Mouse (Mus musculus): ENCODE data around the gene Lpin2. TPM values are rescaled to one million over a fixed set of nuclear protein-coding genes. Genes with fewer than 3 reads are reported as not detected.

The Lpin2 gene
- polyA plus RNA-seq, 1 experiment from 2014 or later = 42.5 TPM

DNA sequence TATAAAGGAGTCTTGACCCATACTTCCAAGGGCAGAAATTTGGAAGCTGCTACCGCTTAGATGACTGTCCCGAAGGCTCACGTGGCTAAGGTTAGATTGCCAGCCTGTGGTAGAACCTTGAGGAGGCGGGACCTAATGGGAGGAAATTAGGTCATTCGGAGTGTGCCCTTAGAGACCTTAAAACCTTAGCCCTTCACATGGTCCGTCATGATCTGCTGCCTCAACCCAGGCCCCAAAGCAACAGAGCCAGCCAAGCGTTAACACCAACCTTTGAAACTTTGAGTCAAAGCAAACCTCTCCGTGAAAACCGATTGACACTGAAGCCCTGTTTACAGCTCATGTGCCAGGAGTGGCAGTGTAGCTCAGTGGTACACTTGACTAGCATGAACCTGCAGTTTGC, 100.4 kb downstream of the Lpin2 start:
- no peak overlapping the region for H3K9ac ChIP-seq (ENCODE audit: low read depth, low read length)
- no peak overlapping the region for H3K4me2 ChIP-seq (ENCODE audit: low read length)
- WGBS = 89% methylated on average over 9 of the region's 9 CpGs
- H3K9me3 ChIP-seq (ENCODE audit: control insufficient read depth, low read length) = no peaks in the 10 kb centered on the region
- H3K4me1 ChIP-seq (ENCODE audit: control insufficient read depth, insufficient read depth, low read depth, low read length) = no peaks in the 10 kb centered on the region
- H3K27ac ChIP-seq (ENCODE audit: low read depth, low read length) = no peak overlapping the region
- H3K36me3 ChIP-seq (ENCODE audit: control insufficient read depth, insufficient read depth, low read length) = no peaks in the 10 kb centered on the region
- ATAC-seq = no peak
- H3K4me3 ChIP-seq (ENCODE audit: low read length) = no peak overlapping the region
- no peaks in the 10 kb centered on the region for H3K27me3 ChIP-seq (replicated peaks; ENCODE audit: control insufficient read depth, insufficient read depth, low read length)

DNA sequence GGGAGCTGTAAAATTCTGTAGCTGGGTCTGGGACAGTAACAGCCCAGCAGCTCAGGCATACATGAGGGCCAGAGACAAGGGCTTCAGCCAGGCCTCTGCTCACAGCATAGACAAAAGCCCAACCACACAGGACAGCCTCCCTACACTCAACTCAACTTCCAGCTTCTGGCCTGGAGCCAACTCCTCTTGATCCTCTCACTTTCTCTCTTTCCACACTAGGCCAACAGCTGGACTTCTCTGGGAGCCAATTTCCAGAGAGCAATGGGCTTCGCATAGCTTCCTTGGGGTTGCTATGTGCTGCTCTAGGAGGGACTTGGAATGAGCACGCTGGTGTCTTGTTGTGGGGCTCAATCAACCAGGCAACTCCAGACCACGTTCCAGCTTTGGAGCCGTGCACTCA, 100.9 kb downstream of the Lpin2 start:
- no peak overlapping the region for H3K4me2 ChIP-seq (ENCODE audit: low read length)
- H3K9me3 ChIP-seq (ENCODE audit: control insufficient read depth, low read length) = no peaks in the 10 kb centered on the region
- WGBS = 70% methylated on average over 4 of the region's 4 CpGs
- H3K27ac ChIP-seq (ENCODE audit: low read depth, low read length) = no peak overlapping the region
- peak; percentile 45; the same call in 1 of the 2 replicates for ATAC-seq
- no peak overlapping the region for H3K9ac ChIP-seq (ENCODE audit: low read depth, low read length)
- H3K36me3 ChIP-seq (ENCODE audit: control insufficient read depth, insufficient read depth, low read length) = no peaks in the 10 kb centered on the region
- no peaks in the 10 kb centered on the region for H3K4me1 ChIP-seq (ENCODE audit: control insufficient read depth, insufficient read depth, low read depth, low read length)
- no peaks in the 10 kb centered on the region for H3K27me3 ChIP-seq (replicated peaks; ENCODE audit: control insufficient read depth, insufficient read depth, low read length)
- H3K4me3 ChIP-seq (ENCODE audit: low read length) = no peak overlapping the region

DNA sequence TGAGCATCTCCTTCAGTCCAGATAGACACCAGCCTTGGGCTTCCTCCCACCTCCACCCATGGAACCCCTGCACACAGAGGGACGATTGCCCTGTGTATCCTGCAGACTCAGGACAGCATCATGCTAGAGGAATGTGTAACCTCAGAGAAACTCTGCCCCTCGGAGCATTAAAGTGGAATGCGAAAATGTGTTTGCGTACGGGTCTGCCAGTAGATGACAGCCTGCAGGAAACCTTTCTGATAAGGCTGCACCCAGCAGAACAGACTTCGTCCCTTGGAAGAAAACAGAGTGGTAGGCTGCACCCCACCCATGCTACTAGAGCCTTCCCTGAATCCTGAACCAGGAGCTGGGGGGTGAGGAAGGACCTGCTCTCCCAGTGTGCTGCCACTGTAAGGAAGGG, 102.5 kb downstream of the Lpin2 start:
- no peak overlapping the region for H3K4me3 ChIP-seq (ENCODE audit: low read length)

GRCm38 (mm10) chr17:71285929-71286328, 103.6 kb downstream of the Lpin2 start:
- Histone ChIP-seq H3K36me3 (ENCODE audit: control insufficient read depth, insufficient read depth, low read length) (no peaks in the 10 kb centered on the region), H3K27ac (ENCODE audit: low read depth, low read length) (no peak overlapping the region), H3K27me3 (replicated peaks; ENCODE audit: control insufficient read depth, insufficient read depth, low read length) (no peaks in the 10 kb centered on the region), H3K4me1 (ENCODE audit: control insufficient read depth, insufficient read depth, low read depth, low read length) (no peaks in the 10 kb centered on the region), H3K4me2 (ENCODE audit: low read length) (no peak overlapping the region), H3K9ac (ENCODE audit: low read depth, low read length) (no peak overlapping the region), H3K9me3 (ENCODE audit: control insufficient read depth, low read length) (no peaks in the 10 kb centered on the region), H3K4me3 (ENCODE audit: low read length) (no peak overlapping the region)
- ATAC-seq = no peak
- 67% methylated on average over 6 of the region's 6 CpGs for WGBS

More for the DNA sequence above, 102.5 kb downstream of the Lpin2 start:
- Histone ChIP-seq H3K27me3 (replicated peaks; ENCODE audit: control insufficient read depth, insufficient read depth, low read length) (no peaks in the 10 kb centered on the region), H3K9me3 (ENCODE audit: control insufficient read depth, low read length) (no peaks in the 10 kb centered on the region), H3K9ac (ENCODE audit: low read depth, low read length) (no peak overlapping the region), H3K4me2 (ENCODE audit: low read length) (no peak overlapping the region), H3K4me1 (ENCODE audit: control insufficient read depth, insufficient read depth, low read depth, low read length) (no peaks in the 10 kb centered on the region), H3K36me3 (ENCODE audit: control insufficient read depth, insufficient read depth, low read length) (no peaks in the 10 kb centered on the region), H3K27ac (ENCODE audit: low read depth, low read length) (no peak overlapping the region)
- 88% methylated on average over 6 of the region's 6 CpGs for WGBS
- no peak for ATAC-seq

GRCm38 (mm10) chr17:71287586-71287985, 105.2 kb downstream of the Lpin2 start:
- Histone ChIP-seq H3K9ac (ENCODE audit: low read depth, low read length) (no peak overlapping the region), H3K4me2 (ENCODE audit: low read length) (no peak overlapping the region), H3K4me3 (ENCODE audit: low read length) (no peak overlapping the region), H3K27me3 (replicated peaks; ENCODE audit: control insufficient read depth, insufficient read depth, low read length) (no peaks in the 10 kb centered on the region), H3K9me3 (ENCODE audit: control insufficient read depth, low read length) (no peaks in the 10 kb centered on the region), H3K4me1 (ENCODE audit: control insufficient read depth, insufficient read depth, low read depth, low read length) (no peaks in the 10 kb centered on the region), H3K36me3 (ENCODE audit: control insufficient read depth, insufficient read depth, low read length) (no peaks in the 10 kb centered on the region), H3K27ac (ENCODE audit: low read depth, low read length) (no peak overlapping the region)
- WGBS = 90% methylated on average over 7 of the region's 7 CpGs
- ATAC-seq = no peak

DNA sequence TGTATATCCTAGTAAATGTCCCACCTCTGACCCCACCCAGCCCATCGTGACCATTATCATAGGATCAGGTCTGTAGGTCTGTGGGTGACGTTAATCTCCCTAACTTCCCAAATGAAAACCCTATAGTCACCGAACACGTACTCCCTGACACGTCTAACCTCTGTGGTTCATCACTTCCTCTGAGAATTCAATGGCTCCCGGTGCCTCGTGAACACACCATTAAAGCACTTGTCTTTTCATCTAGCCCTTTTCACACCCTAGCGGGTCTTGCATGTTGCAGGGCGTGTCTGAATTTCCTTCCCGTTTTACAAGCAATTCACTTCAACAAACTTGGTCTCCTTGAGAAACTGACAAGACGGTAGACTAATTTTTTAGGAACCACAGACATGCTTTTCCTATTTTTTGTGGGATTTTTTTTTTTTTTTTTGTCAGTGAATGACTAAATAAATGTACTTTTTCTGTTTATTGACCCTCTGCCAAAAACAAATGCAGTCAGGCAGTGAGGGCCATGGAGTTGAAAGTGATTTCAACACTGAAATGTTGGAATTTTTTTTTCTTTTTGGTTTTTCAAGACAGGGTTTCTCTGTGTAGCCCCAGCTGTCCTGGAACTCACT, 105.9 kb downstream of the Lpin2 start:
- Histone ChIP-seq H3K4me1 (ENCODE audit: control insufficient read depth, insufficient read depth, low read depth, low read length) (no peaks in the 10 kb centered on the region), H3K9me3 (ENCODE audit: control insufficient read depth, low read length) (no peaks in the 10 kb centered on the region), H3K27me3 (replicated peaks; ENCODE audit: control insufficient read depth, insufficient read depth, low read length) (no peaks in the 10 kb centered on the region), H3K4me3 (ENCODE audit: low read length) (no peak overlapping the region), H3K27ac (ENCODE audit: low read depth, low read length) (no peak overlapping the region), H3K9ac (ENCODE audit: low read depth, low read length) (no peak overlapping the region), H3K36me3 (ENCODE audit: control insufficient read depth, insufficient read depth, low read length) (no peaks in the 10 kb centered on the region), H3K4me2 (ENCODE audit: low read length) (no peak overlapping the region)
- WGBS = 90% methylated on average over 11 of the region's 11 CpGs
- ATAC-seq = no peak

- no peak for ATAC-seq
- Histone ChIP-seq H3K27me3 (replicated peaks; ENCODE audit: control insufficient read depth, insufficient read depth, low read length) (no peaks in the 10 kb centered on the region), H3K27ac (ENCODE audit: low read depth, low read length) (no peak overlapping the region), H3K9me3 (ENCODE audit: control insufficient read depth, low read length) (no peaks in the 10 kb centered on the region), H3K36me3 (ENCODE audit: control insufficient read depth, insufficient read depth, low read length) (no peaks in the 10 kb centered on the region), H3K4me2 (ENCODE audit: low read length) (no peak overlapping the region), H3K4me3 (ENCODE audit: low read length) (no peak overlapping the region), H3K9ac (ENCODE audit: low read depth, low read length) (no peak overlapping the region), H3K4me1 (ENCODE audit: control insufficient read depth, insufficient read depth, low read depth, low read length) (no peaks in the 10 kb centered on the region)
- WGBS = 88% methylated on average over 10 of the region's 10 CpGs
These were observed 106.6 kb downstream of the Lpin2 start for GRCm38 (mm10) chr17:71288808-71289548.

DNA sequence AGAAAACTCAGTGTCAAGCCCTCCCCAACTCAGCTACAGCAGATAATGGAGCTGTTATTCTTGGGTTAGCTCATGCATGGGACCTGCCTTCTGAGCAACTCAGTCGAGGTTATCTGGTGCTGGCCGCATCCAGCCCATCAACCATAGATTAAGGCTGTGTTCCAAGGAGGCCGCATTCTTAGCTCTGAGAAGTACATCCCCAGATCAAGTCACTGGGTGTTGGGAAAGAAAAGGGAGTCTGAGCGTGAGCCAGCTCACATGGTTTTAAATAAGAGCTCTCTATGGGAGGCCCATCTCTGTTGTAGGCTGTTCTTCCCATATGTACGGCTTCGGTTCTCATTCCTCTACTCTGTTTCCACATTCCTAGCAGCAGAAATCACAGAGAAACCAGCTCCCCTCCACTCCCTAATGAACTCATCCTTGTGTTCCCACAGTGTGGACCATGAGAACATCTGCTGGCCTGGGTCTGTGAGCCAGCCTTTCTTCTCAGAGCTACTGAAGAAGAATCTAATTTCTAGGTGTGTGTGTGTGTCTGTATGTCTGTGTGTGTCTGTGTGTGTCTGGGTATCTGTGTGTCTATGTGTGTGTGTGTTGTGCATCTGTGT, 107.3 kb downstream of the Lpin2 start:
- H3K4me2 ChIP-seq (ENCODE audit: low read length) = no peak overlapping the region
- 67% methylated on average over 6 of the region's 6 CpGs for WGBS
- H3K36me3 ChIP-seq (ENCODE audit: control insufficient read depth, insufficient read depth, low read length) = no peaks in the 10 kb centered on the region
- H3K4me3 ChIP-seq (ENCODE audit: low read length) = no peak overlapping the region
- ATAC-seq = no peak
- no peak overlapping the region for H3K27ac ChIP-seq (ENCODE audit: low read depth, low read length)
- no peaks in the 10 kb centered on the region for H3K4me1 ChIP-seq (ENCODE audit: control insufficient read depth, insufficient read depth, low read depth, low read length)
- H3K27me3 ChIP-seq (replicated peaks; ENCODE audit: control insufficient read depth, insufficient read depth, low read length) = no peaks in the 10 kb centered on the region
- H3K9me3 ChIP-seq (ENCODE audit: control insufficient read depth, low read length) = no peaks in the 10 kb centered on the region
- H3K9ac ChIP-seq (ENCODE audit: low read depth, low read length) = no peak overlapping the region
